ENCODE assay signal across 23 mouse cellular contexts in the genomic region with DNA sequence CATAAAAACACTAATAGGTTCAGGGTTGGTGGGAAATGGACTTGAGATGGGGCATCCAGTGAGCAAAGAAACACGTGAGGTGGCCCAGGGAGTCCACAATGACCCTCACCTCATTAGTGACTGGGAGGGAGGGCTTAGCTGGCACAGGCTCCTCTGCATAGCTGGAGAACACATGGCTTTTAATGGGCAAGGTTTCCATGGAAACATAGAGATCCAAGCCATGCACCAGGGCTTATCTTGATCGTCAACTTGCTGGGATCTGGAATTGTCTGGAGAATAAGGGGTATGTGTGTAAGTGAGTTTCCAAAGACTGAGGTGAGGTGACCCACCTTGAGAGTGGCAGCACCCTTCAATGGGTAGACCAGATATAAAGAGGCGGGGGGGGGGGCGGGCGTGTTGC. TPM values are rescaled to one million over a fixed set of nuclear protein-coding genes. Genes with fewer than 3 reads are reported as not detected.
DNase-seq lines count a peak whose midpoint lies in the region; ATAC-seq and TF ChIP-seq lines count a peak whose summit lies in the region.
"Had no signal": no experiment of that assay in that cellular context is flagged by ENCODE, and none has a peak within 500 bp of the region (broad histone marks: within the 10 kb centered on the region; RNA-seq: fewer than 3 reads in every experiment).

No protein-coding gene starts in this region.

- no peak overlapping the region for H3K9ac ChIP-seq in forebrain, postnatal 0 days
- no peak overlapping the region for H3K9ac ChIP-seq in forebrain, embryonic 12.5 days
- no peak overlapping the region for H3K9ac ChIP-seq in midbrain, embryonic 16.5 days (ENCODE audit: low read depth, low read length)
- H3K9ac ChIP-seq: embryonic facial prominence, embryonic 15.5 days; heart, embryonic 13.5 days; neural tube, embryonic 12.5 days had no signal

- no peaks in the 10 kb centered on the region for H3K27me3 ChIP-seq in forebrain, postnatal 0 days (ENCODE audit: insufficient read depth, low read length)
- 0 out of 2 replicates have a peak, but pooled peaks cover 2% of the 10 kb centered on the region for H3K27me3 ChIP-seq in forebrain, embryonic 12.5 days
- no peaks in the 10 kb centered on the region for H3K27me3 ChIP-seq in midbrain, embryonic 16.5 days (ENCODE audit: control insufficient read depth, insufficient read depth, low read depth, low read length)
- H3K27me3 ChIP-seq: embryonic facial prominence, embryonic 15.5 days; heart, embryonic 13.5 days; neural tube, embryonic 12.5 days had no signal

- peak; percentile 69 for ATAC-seq in forebrain, postnatal 0 days
- ATAC-seq in forebrain, embryonic 12.5 days (ENCODE audit: low FRiP score) = no peak
- 0 out of 2 replicates have a peak, but pooled peaks have one; percentile 36 for ATAC-seq in midbrain, embryonic 16.5 days
- ATAC-seq: intestine, postnatal 0 days; lung, postnatal 0 days had no signal

- no peaks in the 10 kb centered on the region for H3K36me3 ChIP-seq in forebrain, postnatal 0 days (ENCODE audit: insufficient read depth)
- no peaks in the 10 kb centered on the region for H3K36me3 ChIP-seq in forebrain, embryonic 12.5 days (replicated peaks)
- H3K36me3 ChIP-seq in midbrain, embryonic 16.5 days (ENCODE audit: control insufficient read depth, insufficient read depth, low read length) = no peaks in the 10 kb centered on the region
- H3K36me3 ChIP-seq: embryonic facial prominence, embryonic 15.5 days; neural tube, embryonic 12.5 days had no signal

- TF ChIP-seq CTCF in forebrain, postnatal 0 days (IDR thresholded peaks at IDR 0.05; ENCODE audit: low read depth) = no peak

- peak; percentile 52 for DNase-seq in forebrain, postnatal 0 days
- peak; percentile 29 for DNase-seq in left cerebral cortex, postnatal 4 days
- DNase-seq in left cerebral cortex, postnatal 25 days (ENCODE audit: low spot score in 2 of 2) = no peak
- peak; percentile 46 for DNase-seq in brain, adult 2 months (ENCODE audit: low read depth, low spot score)
- DNase-seq in adipocyte (ENCODE audit: low spot score) = no peak
- DNase-seq in right cerebral cortex, postnatal 36 days (ENCODE audit: low spot score in 2 of 2) = no peak
- DNase-seq: embryo, embryonic 11 days; gastrocnemius, postnatal 10 days; heart, adult 18-20 months; liver; right cerebral cortex, postnatal 4 days; thymus, adult 2 months had no signal

- peaks cover 4% of the 10 kb centered on the region; the same call in 1 of the 2 replicates for H3K4me1 ChIP-seq in forebrain, postnatal 0 days (ENCODE audit: insufficient read depth)
- H3K4me1 ChIP-seq in forebrain, embryonic 12.5 days = peaks cover 16% of the 10 kb centered on the region
- peaks cover 7% of the 10 kb centered on the region; the same call in 1 of the 2 replicates for H3K4me1 ChIP-seq in midbrain, embryonic 16.5 days (ENCODE audit: control insufficient read depth, insufficient read depth, low read length)

- H3K27ac ChIP-seq in forebrain, postnatal 0 days (ENCODE audit: low read depth, low read length) = no peak overlapping the region
- H3K27ac ChIP-seq in forebrain, embryonic 12.5 days = no peak overlapping the region
- H3K27ac ChIP-seq in midbrain, embryonic 16.5 days (ENCODE audit: low read length) = peak overlapping the region; percentile 24; the same call in 1 of the 2 replicates
- H3K27ac ChIP-seq: embryonic facial prominence, embryonic 15.5 days; neural tube, embryonic 12.5 days had no signal

- intact Hi-C loops in left cerebral cortex, postnatal 4 days (cut with DNase I) = no loop called here
- intact Hi-C loops in left cerebral cortex, postnatal 25 days (cut with DNase I) = no loop called here

- H3K9me3 ChIP-seq in forebrain, postnatal 0 days (ENCODE audit: low read length) = no peaks in the 10 kb centered on the region
- no peaks in the 10 kb centered on the region for H3K9me3 ChIP-seq in forebrain, embryonic 12.5 days
- no peaks in the 10 kb centered on the region for H3K9me3 ChIP-seq in midbrain, embryonic 16.5 days (replicated peaks; ENCODE audit: control insufficient read depth, low read length, poor library complexity, severe bottlenecking)
- H3K9me3 ChIP-seq: embryonic facial prominence, embryonic 15.5 days; heart, embryonic 13.5 days; neural tube, embryonic 12.5 days had no signal

- no peak overlapping the region for H3K4me2 ChIP-seq in forebrain, postnatal 0 days (ENCODE audit: low read depth)
- H3K4me2 ChIP-seq in forebrain, embryonic 12.5 days = no peak overlapping the region
- H3K4me2 ChIP-seq in midbrain, embryonic 16.5 days (ENCODE audit: low read length) = no peak overlapping the region
- H3K4me2 ChIP-seq: embryonic facial prominence, embryonic 15.5 days; heart, embryonic 13.5 days; neural tube, embryonic 12.5 days had no signal

- H3K4me3 ChIP-seq in forebrain, postnatal 0 days (ENCODE audit: low read depth, low read length) = no peak overlapping the region
- no peak overlapping the region for H3K4me3 ChIP-seq in forebrain, embryonic 12.5 days (replicated peaks)
- H3K4me3 ChIP-seq in midbrain, embryonic 16.5 days (ENCODE audit: low read depth, low read length) = no peak overlapping the region
- H3K4me3 ChIP-seq: embryonic facial prominence, embryonic 15.5 days; heart, embryonic 13.5 days; neural tube, embryonic 12.5 days had no signal

- 50% methylated on average over 5 of the region's 5 CpGs for WGBS in forebrain, postnatal 0 days
- 56% methylated on average over 5 of the region's 5 CpGs for WGBS in forebrain, embryonic 12.5 days
- WGBS in midbrain, embryonic 16.5 days = 47% methylated on average over 5 of the region's 5 CpGs

RNA-seq across cellular contexts. Expression of a gene that starts 19.2 kb away (rescaled TPM):
- 1.1 and 2.0 TPM in 2 replicates for total RNA-seq in forebrain, postnatal 0 days (2014; rRNA removed)
- polyA plus RNA-seq in forebrain, postnatal 0 days (2015; fragmentation: Nextera tagmentation; extraction: Ambion mirVana) = 0.58 and 0.68 TPM in 2 replicates
- polyA plus RNA-seq in forebrain, embryonic 12.5 days (2016; fragmentation: Nextera tagmentation; extraction: Ambion mirVana) = 0.17 and 0.60 TPM in 2 replicates
- 1 to 10 TPM; 1.2 to 1.5 TPM for total RNA-seq in left cerebral cortex, postnatal 4 days (2021)
- total RNA-seq in left cerebral cortex, postnatal 25 days (2021) = under 1 TPM; 0.53 to 0.78 TPM
- polyA plus RNA-seq in midbrain, embryonic 16.5 days (2015; fragmentation: Nextera tagmentation; extraction: Ambion mirVana) = 0.80 and 0.89 TPM in 2 replicates
- total RNA-seq: CH12.LX; hematopoietic stem cell, adult 5-6 weeks; MEL; monocyte, adult 5-6 weeks had no signal

Comparison
In these comparisons a context has a peak if more than half of its experiments do, and no peak if none do; other contexts are left out.
1. DNase-seq: peak in forebrain, postnatal 0 days (single experiment), left cerebral cortex, postnatal 4 days (single experiment) and brain, adult 2 months (single experiment); none in left cerebral cortex, postnatal 25 days (0 of 2), adipocyte (single experiment) and right cerebral cortex, postnatal 36 days (0 of 2).